Mouse (Mus musculus) embryonic fibroblast, embryonic 13.5 days (primary cell): ENCODE measurements around the gene Mapkapk5. TPM values are rescaled to one million over a fixed set of nuclear protein-coding genes. Genes with fewer than 3 reads are reported as not detected.
"Not testable (repeated sequence)": the region's sequence is repeated elsewhere in the genome, so short reads cannot be mapped to it uniquely, and the experiment has no call there.

Experiments
- H3K27ac ChIP-seq: 2 replicates; pipeline ENCODE4 v1.5.1; 2012; ENCODE audit warnings: low read length, control low read depth, inconsistent platforms; ENCODE audit not compliant: insufficient read depth
- H3K4me1 ChIP-seq: 2 replicates; pipeline ENCODE4 v1.6.1; 2011; ENCODE audit warnings: low read length; ENCODE audit not compliant: control insufficient read depth, insufficient read depth
- H3K4me3 ChIP-seq: 2 replicates; pipeline ENCODE4 v1.5.1; 2011; ENCODE audit warnings: mild to moderate bottlenecking, control low read depth, low read length; ENCODE audit not compliant: insufficient read depth
- CTCF ChIP-seq: IDR thresholded peaks from 2 replicates; pipeline ENCODE4 v1.5.1; 2011; ENCODE audit warnings: mild to moderate bottlenecking, control low read depth, low read length, moderate library complexity, borderline replicate concordance; ENCODE audit not compliant: insufficient read depth
- POLR2A ChIP-seq: IDR thresholded peaks from 2 replicates; pipeline ENCODE4 v1.6.1; 2011; ENCODE audit warnings: low read depth, mild to moderate bottlenecking, control low read depth, low read length, moderate library complexity
- polyA plus RNA-seq: library from polyadenylated mRNA; stranded (reverse); fragments of >200 nt; gene quantifications from 2 replicates; pipeline ENCODE4 v1.2.4, GENCODE M21; 2011; ENCODE audit warnings: low read depth; ENCODE audit not compliant: missing spikeins, insufficient read length

The Mapkapk5 gene
- polyA plus RNA-seq, 1 experiment: 68.3 TPM

DNA sequence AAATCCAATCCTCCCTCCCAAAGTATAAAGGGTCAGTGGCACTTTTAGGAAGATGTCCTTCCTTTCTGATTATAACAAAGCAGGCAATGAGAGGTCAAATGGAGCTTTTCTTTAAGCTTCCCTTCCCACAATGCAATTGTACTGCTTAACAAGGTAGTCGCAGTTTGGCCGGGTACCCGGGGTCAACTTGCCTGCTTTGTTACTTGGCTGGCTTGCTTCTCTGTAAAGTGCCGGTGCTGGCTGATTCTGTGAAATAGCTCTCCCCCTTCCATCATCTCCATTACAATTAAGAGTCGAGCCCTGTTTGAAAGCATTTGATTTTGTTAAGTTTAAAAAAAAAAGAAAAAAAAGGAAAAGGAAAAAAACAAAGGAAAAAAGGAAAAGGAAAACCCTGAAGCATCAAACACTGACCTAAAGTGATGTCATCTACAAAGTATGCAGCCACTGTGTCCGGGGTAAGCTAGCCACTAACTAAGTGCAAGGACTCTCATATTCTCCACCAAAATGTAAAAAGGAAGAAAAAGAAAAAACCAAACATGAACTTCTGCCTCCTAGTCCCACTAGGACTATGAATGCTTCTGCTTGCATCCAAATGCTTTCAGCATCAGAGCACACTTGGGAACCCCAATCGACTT, 8.7 kb downstream of the Mapkapk5 start:
- no peak overlapping the region for H3K4me3 ChIP-seq
- peak overlapping the region; percentile 23; the same call in 1 of the 2 replicates for H3K27ac ChIP-seq
- peaks cover 4% of the 10 kb centered on the region for H3K4me1 ChIP-seq
- TF ChIP-seq POLR2A (no peak), CTCF (no peak)

DNA sequence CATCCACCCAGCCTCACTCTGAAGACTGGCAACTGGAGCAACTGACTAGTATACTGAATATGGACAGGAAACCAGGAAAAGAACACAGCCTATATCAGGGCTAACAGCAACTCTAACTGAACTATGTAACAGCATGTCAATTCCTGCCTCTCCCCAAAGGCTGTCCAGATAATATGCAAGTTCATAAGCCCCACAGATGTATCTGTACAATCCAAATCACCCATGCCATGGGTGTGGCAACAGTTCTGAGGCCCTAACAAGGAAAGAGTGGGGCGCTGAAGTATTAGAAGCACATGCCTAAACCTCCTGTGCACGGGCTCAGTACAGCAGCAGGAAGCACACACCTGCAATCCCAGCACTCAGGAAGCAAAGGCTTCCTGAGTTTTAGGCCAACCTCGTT, 10.6 kb downstream of the Mapkapk5 start:
- H3K4me3 ChIP-seq: no peak overlapping the region
- peaks cover 4% of the 10 kb centered on the region for H3K4me1 ChIP-seq
- TF ChIP-seq POLR2A (no peak), CTCF (no peak)
- H3K27ac ChIP-seq: no peak overlapping the region

DNA sequence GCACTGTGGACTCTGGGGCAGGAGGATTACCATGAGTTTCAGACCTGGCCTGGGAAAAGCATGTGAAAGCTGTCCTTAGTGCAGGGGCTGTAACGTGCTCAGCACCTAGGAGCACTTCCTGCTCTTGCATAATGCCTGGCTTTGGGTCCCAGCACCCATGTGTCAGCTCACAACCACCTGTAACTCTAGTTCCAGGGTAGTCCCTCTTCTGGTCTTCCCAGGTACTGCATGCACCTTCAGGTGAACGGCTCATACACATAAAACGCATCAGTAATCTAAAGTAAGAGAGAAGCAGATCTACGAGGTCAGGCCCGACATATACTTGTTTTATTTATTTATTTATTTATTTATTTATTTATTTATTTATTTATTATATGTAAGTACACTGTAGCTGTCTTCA, 11.2 kb downstream of the Mapkapk5 start:
- TF ChIP-seq POLR2A (no peak), CTCF (no peak)
- no peak overlapping the region for H3K27ac ChIP-seq

DNA sequence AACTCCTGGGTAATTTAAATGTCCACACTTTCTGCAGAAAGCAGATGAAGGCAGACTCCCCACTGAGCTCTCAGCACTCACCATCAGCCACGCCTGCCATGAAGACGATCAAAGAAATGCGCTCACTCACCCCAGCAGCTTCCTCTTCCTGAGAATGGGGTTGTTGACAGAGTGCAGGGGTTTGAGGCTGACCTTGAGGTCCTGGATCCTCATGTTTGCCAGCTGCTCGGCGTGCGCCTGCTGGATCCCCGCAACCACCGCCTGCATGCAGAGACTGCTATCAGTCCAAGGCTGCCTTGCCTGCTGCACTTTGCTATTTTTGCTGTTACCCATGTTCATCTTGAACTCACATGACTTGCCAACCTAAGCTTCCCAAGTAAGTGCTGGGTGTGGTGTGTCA, 18.7 kb downstream of the Mapkapk5 start:
- H3K4me1 ChIP-seq: no peaks in the 10 kb centered on the region
- TF ChIP-seq CTCF: no peak
- no peak for TF ChIP-seq POLR2A
- H3K4me3 ChIP-seq: no peak overlapping the region
- H3K27ac ChIP-seq: no peak overlapping the region

More for the DNA sequence above, 11.2 kb downstream of the Mapkapk5 start:
- Histone ChIP-seq H3K4me1 (peaks cover 4% of the 10 kb centered on the region), H3K4me3 (no peak overlapping the region)

DNA sequence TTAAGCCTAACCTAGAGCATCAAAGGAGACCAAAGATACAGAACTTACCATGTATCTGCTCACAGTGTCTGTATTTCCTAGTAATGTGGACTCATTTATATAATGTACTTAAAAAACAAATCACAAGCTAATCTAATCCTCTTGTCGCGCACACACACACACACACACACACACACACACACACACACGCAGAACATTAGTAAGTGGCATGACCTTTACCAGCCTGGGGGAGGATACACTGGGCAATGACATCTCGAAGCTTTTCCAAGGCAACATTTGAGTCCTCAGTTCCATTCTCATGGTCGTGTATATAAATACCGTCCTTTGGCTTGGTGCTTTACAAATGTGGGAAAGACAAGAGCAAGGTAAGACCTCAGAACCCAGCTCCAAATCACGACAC, 19.2 kb downstream of the Mapkapk5 start:
- no peak overlapping the region for H3K4me3 ChIP-seq
- TF ChIP-seq CTCF (no peak), POLR2A (no peak)
- no peaks in the 10 kb centered on the region for H3K4me1 ChIP-seq
- no peak overlapping the region for H3K27ac ChIP-seq

DNA sequence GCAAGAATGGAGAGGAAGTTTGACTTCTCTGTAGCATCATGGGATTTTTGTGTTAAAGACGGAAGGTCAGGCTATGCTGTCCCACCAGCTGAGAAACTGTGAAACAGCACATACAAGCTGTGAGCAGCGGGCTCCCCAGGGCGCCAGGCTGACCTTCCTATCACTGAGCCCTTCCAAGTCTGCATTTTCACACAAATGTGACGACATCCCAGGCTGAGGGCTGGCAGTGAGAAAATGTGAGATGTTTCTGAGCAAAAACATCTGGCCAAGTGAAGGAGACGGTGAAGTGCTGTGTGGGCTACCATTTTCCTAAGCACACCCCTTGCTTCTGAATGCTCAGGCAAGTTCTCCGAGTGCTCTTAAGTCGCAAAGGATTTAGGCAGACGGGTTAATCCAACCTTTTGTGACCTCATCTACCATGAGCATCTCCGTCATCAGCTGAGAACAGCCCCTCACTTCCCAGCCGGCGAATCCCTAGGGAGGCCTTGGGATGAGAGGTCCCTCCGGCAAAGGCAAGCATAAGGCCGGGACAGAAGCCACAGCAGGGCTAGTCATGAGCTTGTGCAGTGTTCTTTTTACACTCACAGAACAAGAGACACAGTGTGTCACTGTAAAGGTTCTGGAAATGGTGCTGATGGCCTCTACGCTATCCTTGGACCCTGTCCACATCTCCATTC, 19.8 kb downstream of the Mapkapk5 start:
- no peak overlapping the region for H3K4me3 ChIP-seq
- no peaks in the 10 kb centered on the region for H3K4me1 ChIP-seq
- TF ChIP-seq POLR2A (no peak), CTCF (no peak)
- no peak overlapping the region for H3K27ac ChIP-seq

DNA sequence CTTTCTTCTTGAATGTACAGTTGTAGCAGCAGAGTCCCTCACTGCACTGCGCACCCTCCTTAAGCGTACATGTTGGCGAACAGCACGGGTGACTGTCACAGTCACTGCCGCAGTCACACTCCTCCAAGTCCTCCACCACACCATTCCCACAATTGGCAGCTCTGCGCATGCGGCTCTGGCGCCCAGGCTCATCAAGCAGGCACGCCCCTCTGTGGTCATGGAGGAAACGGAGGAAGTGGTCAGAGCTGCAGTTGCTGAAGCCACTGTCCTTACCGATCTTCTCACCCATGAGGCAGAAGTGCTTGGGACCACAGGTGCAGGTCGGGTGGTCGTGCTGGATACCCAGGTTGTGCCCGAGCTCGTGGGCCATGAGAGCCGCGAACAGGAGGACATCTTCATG, 25.9 kb downstream of the Mapkapk5 start:
- not testable (repeated sequence) for H3K27ac ChIP-seq, H3K4me1 ChIP-seq, H3K4me3 ChIP-seq

DNA sequence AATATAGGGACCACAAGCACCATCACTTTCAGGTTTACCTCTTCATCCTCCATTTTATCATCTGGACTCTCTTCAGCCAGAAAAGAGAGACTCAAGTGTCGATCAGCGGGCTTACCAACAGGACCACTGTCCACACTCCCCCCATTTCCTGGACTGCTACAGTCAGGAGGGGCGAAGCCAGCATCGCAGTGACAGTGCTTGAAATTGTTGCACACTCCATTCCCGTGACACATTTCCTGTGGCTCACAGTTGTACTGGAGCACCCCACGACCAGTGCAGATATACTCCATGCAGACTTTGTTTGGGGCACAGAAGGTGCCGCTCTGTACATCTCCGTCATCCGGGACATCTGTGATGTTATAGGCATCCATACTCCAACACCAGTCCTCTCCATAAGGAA, 26.7 kb downstream of the Mapkapk5 start:
- Histone ChIP-seq H3K4me3 (no peak overlapping the region), H3K4me1 (no peaks in the 10 kb centered on the region), H3K27ac (no peak overlapping the region)
- TF ChIP-seq CTCF: no peak
- no peak for TF ChIP-seq POLR2A

DNA sequence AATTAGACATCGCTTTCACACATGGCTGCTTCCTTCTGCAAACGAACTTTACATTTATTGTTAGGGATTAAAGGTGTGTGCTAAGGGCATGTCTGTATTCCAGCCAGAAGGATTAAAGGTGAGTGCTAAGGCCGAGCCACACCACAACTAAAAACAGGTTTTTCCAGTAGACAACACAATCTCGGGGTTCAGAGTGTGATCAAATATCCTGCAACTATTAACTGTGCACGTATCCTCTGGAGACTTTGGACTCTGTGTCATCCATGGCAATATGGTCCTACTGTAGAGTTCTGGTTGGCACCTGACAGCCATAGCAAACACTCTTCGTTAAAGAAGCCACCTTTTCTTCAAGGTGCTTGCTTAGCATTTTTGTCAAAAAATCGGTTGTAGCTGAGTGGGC, 35.7 kb downstream of the Mapkapk5 start:
- no peak overlapping the region for H3K27ac ChIP-seq
- no peaks in the 10 kb centered on the region for H3K4me1 ChIP-seq
- no peak for TF ChIP-seq POLR2A
- TF ChIP-seq CTCF: no peak
- H3K4me3 ChIP-seq: no peak overlapping the region

DNA sequence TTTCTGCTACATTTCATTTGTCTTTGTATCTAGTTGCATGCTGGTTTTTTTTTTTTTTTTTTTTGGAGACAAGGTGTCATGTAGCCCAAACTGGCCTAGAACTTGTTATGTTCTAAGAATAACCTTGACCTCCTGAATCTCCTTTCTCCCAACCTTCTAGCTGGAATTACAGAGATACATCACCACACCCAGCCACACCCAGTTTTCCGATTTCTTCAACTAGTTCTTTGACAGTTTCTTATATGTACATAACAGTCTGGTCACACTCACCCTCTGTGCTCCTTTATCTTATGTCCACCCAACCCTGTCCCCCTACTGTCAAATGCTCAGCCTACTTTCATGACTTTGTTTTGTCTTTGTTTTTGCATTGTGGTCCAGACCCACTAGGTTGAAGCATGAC, 38.9 kb downstream of the Mapkapk5 start:
- Histone ChIP-seq H3K4me3 (no peak overlapping the region), H3K4me1 (no peaks in the 10 kb centered on the region), H3K27ac (no peak overlapping the region)
- TF ChIP-seq CTCF (no peak), POLR2A (no peak)

DNA sequence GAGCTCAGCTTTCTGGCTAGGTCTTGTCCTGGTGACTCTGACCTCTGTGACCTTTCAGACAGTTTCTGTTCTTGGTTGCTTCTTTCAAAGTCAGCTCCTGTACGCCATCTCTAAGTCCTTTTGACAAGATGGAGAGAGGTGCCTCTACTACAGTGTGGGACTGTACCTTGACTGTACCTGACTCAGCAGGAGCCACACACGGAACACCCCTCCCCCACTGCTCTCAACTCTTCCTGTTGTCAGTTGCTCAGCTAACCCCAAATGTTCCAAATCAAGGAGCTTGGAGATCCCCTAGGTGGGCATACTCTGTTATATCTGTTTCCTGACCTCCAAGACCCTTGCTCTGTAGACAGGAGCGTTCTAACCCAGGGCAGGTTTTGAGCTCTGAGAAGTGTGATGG, 42.5 kb downstream of the Mapkapk5 start, which contains the start of gene Adam1b:
TSS of gene Adam1b (minus strand) at position 205 of the 400 bp plus-strand sequence.
- Histone ChIP-seq H3K27ac (no peak within 1 kb of the TSS), H3K4me1 (no peaks in the 10 kb centered on the region), H3K4me3 (no peak within 1 kb of the TSS)
- TF ChIP-seq CTCF (no peak), POLR2A (no peak)

DNA sequence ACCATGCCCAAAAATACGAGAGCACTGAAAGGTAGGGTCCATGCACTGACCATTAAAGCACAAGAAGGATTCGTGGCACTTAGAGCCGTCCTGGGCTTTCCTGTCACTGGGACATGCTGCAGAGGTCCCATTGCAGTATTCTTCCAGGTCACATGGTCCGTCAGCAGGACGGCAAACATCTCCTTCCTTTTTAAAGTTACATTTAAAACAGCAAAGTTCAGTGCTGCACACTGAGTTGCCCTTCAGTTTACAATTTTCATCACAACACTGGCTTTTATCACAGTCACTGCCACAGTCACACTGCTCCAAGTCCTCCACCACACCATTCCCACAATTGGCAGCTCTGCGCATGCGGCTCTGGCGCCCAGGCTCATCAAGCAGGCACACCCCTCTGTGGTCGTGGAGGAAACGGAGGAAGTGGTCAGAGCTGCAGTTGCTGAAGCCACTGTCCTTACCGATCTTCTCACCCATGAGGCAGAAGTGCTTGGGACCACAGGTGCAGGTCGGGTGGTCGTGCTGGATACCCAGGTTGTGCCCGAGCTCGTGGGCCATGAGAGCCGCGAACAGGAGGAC, 44.2 kb downstream of the Mapkapk5 start:
- not testable (repeated sequence) for H3K4me3 ChIP-seq, H3K27ac ChIP-seq, H3K4me1 ChIP-seq
